Mouse (Mus musculus): ENCODE measurements around the gene Uba52.

DNA sequence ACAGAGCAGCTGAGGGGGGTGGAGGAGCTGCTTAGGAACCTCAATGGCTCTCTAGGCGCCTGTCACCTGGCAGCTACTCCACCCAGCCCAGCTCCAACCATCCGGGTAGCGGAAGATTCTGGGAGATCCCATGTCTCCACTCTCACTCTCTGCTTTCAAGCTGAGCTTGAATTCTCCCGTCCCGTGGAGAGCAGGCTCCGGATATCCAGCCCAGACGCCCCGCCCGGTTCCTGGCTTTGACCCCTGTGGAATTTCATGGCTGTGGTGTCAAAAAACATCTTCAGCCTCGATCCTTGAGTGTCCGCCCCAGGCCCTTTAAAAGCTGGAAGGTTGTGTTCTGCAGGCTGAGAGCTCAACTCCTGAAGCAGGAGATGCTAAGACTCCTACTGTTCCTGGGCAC is 43.8 kb downstream of the Uba52 start:
- no peak for TF ChIP-seq CTCF (IDR thresholded peaks at IDR 0.05)
- no peak for TF ChIP-seq EP300 (IDR thresholded peaks at IDR 0.05; ENCODE audit: insufficient read depth, low read depth, low read length)
